Mouse (Mus musculus): ENCODE data around the gene Klra1.

DNA sequence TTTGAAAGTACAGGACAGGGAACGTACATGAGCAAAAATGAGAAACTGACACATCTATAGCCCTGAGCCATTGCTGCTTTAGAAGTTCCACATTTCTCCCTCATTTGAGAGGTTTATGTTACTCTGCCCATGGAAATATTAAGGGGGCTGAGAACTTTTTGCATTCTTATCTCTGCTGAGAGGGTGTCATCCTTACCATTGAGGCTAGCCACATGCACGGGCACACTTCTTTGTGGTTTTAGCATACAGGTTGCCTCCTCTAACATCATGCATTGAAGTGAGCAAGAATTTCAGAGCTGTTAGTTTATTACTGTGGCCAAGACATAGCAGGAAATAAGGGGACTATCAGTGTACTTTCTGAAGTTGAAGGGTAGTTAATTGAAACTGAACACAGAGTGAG lies 32.5 kb upstream of the Klra1 start:
- TF ChIP-seq GATA1 (IDR thresholded peaks at IDR 0.05; ENCODE audit: borderline replicate concordance, low read length) (no peak), FLI1 (IDR thresholded peaks at IDR 0.05; ENCODE audit: low read length) (no peak)

Measured in megakaryocyte, embryonic 14.5 days (primary cell).